Mouse (Mus musculus) right cerebral cortex, adult 18-20 months (tissue): ENCODE measurements at regions not wholly inside any gene's neighbourhood (a gene's known extent, or its start where the extent isn't known, plus 50 kb on each side); places are given as distances from the start of the nearest gene placed in this dataset.

ENCODE experiments used
- DNase-seq: peaks from one replicate; pipeline ENCODE4 v3.0.0; 2022; ENCODE audit warnings: mixed read lengths

- peak; percentile 1 for DNase-seq
Observed at GRCm38 (mm10) chr11:38938124-38938883, 1702.5 kb upstream of the Tenm2 start.
